Mouse (Mus musculus): ENCODE measurements around the gene Sfxn3. TPM values are rescaled to one million over a fixed set of nuclear protein-coding genes. Genes with fewer than 3 reads are reported as not detected.

Sfxn3 gene
- polyA plus RNA-seq, 1 experiment from 2014 or later: 34.5 TPM

DNA sequence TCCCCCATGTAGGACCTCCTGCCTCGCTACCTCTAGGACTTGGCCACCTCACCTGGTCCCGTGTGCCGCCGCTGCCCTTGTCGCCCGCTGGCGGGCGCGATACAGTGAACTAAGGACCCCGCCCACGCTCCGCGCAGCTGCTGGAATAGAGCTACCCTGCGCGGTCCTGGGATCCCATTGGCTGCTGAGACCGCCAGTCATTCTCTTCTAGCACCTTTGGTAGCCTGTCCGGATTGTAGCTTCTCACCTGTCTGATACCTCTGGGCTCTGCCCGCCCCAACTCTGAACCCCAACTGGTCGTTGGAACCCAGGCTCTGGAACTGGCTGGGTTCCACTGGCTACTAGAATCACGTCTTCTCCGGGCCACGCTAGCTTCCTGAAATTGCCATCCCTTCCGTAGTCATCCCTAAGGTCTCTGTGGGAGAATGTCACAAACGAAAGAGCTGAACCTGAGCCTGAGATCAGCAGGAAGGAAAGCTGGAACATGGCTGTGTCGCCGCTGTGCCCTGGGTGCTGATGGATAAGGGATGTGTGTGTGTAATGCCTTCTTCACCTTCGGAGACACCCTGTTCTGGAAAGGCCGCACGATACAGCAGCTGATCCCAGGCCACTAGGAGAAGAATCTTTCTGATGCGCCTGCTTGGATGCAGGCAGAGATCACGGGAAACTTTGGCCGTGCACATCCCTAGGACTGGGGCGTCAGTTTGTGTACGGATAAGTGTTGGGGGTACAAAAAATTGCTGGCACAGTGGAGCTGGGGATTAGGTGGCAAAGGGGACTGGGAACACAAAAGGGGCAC, 581 bp upstream of the Sfxn3 start:
- Histone ChIP-seq H3K4me3 (ENCODE audit: low read depth, low read length) (peak overlapping the region; percentile 45), H3K4me1 (ENCODE audit: control insufficient read depth, insufficient read depth, low read length) (peaks cover 13% of the 10 kb centered on the region), H3K36me3 (ENCODE audit: control insufficient read depth, insufficient read depth, low read length) (no peaks in the 10 kb centered on the region; the same call in 1 of the 2 replicates), H3K9me3 (ENCODE audit: control insufficient read depth, low read depth, low read length) (no peaks in the 10 kb centered on the region), H3K27ac (ENCODE audit: low read length) (peak overlapping the region; percentile 88), H3K4me2 (replicated peaks; ENCODE audit: low read depth, low read length) (peak overlapping the region; percentile 81), H3K9ac (replicated peaks; ENCODE audit: low read depth, low read length) (peak overlapping the region; percentile 41; the same call in 1 of the 2 replicates), H3K27me3 (ENCODE audit: control insufficient read depth, insufficient read depth, low read length) (0 out of 2 replicates have a peak, but pooled peaks cover 6% of the 10 kb centered on the region)
- 2% methylated on average over 34 of the region's 34 CpGs for WGBS
- ATAC-seq (ENCODE audit: insufficient number of reproducible peaks, insufficient read depth, low FRiP score, low read depth): peak; percentile 56

DNA sequence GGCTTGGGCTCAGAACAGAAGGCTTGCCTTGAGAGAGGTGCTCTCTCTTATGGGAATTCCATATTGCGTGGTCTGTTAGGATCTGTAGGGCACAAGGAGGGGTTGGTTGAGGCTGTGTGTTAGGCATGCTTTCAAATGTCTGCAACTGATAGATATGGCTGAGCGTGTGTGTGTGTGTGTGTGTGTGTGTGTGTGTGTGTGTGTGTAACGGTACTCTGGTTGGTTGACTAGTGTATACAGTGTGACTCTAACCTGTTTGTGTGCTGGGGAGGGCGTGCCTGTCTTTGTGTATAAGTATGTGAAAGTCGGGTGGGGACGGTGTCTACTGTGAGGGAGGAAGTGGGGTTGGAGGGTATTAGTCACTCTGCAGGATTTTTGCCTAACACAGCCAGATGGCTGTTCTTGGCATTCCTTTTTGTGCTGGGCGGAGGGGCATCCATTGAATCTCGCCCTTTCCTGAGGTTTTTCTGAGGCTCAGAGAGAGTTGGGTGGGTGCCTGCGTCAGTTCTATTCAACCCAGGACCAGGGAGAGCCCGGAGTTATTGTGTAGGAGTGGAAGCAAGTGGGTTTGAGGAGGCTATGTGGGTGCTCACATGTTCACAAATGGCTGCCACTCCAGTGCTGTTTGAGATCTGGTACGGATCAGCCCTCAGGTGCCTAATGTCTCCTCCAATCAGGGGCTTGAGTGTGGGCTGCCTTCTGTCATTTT, 786 bp downstream of the Sfxn3 start:
- 0 out of 2 replicates have a peak, but pooled peaks cover 6% of the 10 kb centered on the region for H3K27me3 ChIP-seq (ENCODE audit: control insufficient read depth, insufficient read depth, low read length)
- peak overlapping the region; percentile 41 for H3K9ac ChIP-seq (replicated peaks; ENCODE audit: low read depth, low read length)
- no peaks in the 10 kb centered on the region for H3K9me3 ChIP-seq (ENCODE audit: control insufficient read depth, low read depth, low read length)
- peak; percentile 75 for ATAC-seq (ENCODE audit: insufficient number of reproducible peaks, insufficient read depth, low FRiP score, low read depth)
- H3K36me3 ChIP-seq (ENCODE audit: control insufficient read depth, insufficient read depth, low read length): no peaks in the 10 kb centered on the region; the same call in none of the 2 replicates
- peak overlapping the region; percentile 88 for H3K27ac ChIP-seq (ENCODE audit: low read length)
- WGBS: 18% methylated on average over 11 of the region's 11 CpGs
- H3K4me2 ChIP-seq (replicated peaks; ENCODE audit: low read depth, low read length): peak overlapping the region; percentile 81
- H3K4me3 ChIP-seq (ENCODE audit: low read depth, low read length): peak overlapping the region; percentile 45
- H3K4me1 ChIP-seq (ENCODE audit: control insufficient read depth, insufficient read depth, low read length): peaks cover 13% of the 10 kb centered on the region

DNA sequence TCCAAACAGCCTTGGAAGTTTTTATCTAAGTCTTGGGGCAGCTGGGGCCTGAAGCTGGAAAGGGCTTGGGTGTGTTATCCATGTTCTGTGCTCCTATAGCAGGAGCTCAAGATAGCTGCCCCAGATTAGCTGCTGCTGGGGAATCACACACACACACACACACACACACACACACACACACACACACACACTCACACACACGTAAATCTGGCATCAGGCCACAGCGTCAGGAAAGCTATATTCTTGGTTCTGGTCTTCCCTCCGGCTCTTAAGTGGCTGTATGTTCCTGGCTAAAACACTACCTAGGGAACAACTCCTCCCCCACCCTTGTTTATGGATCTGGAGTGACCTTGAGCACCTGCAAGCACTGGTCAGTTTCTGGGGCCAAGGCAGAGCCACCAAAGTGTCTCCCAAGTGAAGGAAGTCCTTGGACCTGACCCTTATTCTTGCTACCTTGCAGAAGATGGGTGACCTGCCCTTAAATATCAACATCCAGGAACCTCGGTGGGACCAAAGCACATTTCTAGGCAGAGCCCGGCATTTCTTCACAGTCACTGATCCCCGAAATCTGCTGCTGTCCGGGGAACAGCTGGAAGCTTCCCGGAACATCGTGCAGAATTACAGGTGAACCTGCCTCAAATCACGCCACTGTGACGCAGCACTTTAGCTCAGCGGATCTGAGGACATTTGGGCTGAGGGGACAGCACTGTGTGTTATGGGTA, 1.5 kb downstream of the Sfxn3 start:
- Histone ChIP-seq H3K9ac (replicated peaks; ENCODE audit: low read depth, low read length) (peak overlapping the region; percentile 41; the same call in 1 of the 2 replicates), H3K4me1 (ENCODE audit: control insufficient read depth, insufficient read depth, low read length) (peaks cover 13% of the 10 kb centered on the region), H3K4me2 (replicated peaks; ENCODE audit: low read depth, low read length) (peak overlapping the region; percentile 81), H3K36me3 (ENCODE audit: control insufficient read depth, insufficient read depth, low read length) (no peaks in the 10 kb centered on the region; the same call in none of the 2 replicates), H3K4me3 (ENCODE audit: low read depth, low read length) (peak overlapping the region; percentile 45; the same call in 1 of the 2 replicates), H3K27me3 (ENCODE audit: control insufficient read depth, insufficient read depth, low read length) (0 out of 2 replicates have a peak, but pooled peaks cover 6% of the 10 kb centered on the region), H3K27ac (ENCODE audit: low read length) (peak overlapping the region; percentile 88), H3K9me3 (ENCODE audit: control insufficient read depth, low read depth, low read length) (no peaks in the 10 kb centered on the region)
- no peak for ATAC-seq (ENCODE audit: insufficient number of reproducible peaks, insufficient read depth, low FRiP score, low read depth)
- WGBS: 70% methylated on average over 12 of the region's 12 CpGs

DNA sequence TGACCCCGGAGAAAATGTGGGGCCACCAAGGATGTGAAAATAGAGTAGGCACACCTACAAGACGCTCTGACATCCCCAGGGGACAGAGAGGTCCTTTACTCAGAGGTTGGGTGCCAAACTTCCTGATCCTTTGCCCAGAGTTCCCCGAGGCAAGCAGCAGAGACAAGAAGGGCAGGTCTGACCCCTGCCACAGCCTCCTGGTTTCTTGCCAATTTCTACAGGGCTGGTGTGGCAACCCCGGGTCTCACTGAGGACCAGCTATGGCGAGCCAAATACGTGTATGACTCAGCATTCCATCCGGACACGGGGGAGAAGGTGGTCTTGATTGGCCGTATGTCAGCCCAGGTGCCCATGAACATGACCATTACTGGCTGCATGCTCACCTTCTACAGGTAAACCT, 2.2 kb downstream of the Sfxn3 start:
- 74% methylated on average over 9 of the region's 9 CpGs for WGBS
- no peak overlapping the region for H3K27ac ChIP-seq (ENCODE audit: low read length)
- no peak for ATAC-seq (ENCODE audit: insufficient number of reproducible peaks, insufficient read depth, low FRiP score, low read depth)

DNA sequence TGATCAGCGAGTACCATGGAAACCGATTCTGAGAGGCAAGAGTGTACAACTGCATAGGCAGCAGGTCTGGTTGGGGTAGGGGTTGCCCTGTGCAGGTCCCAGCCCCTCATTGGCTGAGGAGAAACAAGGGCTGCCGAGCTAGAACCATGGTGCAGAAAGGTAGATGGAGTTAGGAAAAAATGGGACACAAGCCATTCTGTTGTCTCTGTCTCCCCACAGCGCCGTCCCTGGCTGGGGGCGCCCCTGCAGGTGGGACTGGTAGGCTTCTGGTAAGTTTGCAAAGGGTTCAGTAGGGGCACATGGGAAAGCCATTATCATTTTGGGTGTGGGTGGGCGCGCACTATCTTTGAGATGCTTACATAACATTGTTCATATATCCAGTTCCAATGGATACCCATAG, 6.1 kb downstream of the Sfxn3 start:
- H3K27me3 ChIP-seq (ENCODE audit: control insufficient read depth, insufficient read depth, low read length): no peaks in the 10 kb centered on the region
- 85% methylated on average over 8 of the region's 8 CpGs for WGBS
- H3K4me1 ChIP-seq (ENCODE audit: control insufficient read depth, insufficient read depth, low read length): peaks cover 17% of the 10 kb centered on the region
- no peak overlapping the region for H3K9ac ChIP-seq (replicated peaks; ENCODE audit: low read depth, low read length)
- ATAC-seq (ENCODE audit: insufficient number of reproducible peaks, insufficient read depth, low FRiP score, low read depth): no peak
- H3K4me2 ChIP-seq (replicated peaks; ENCODE audit: low read depth, low read length): no peak overlapping the region
- H3K4me3 ChIP-seq (ENCODE audit: low read depth, low read length): no peak overlapping the region
- H3K27ac ChIP-seq (ENCODE audit: low read length): no peak overlapping the region
- no peaks in the 10 kb centered on the region for H3K9me3 ChIP-seq (ENCODE audit: control insufficient read depth, low read depth, low read length)
- peaks cover 7% of the 10 kb centered on the region for H3K36me3 ChIP-seq (ENCODE audit: control insufficient read depth, insufficient read depth, low read length)

More for the DNA sequence above, 2.2 kb downstream of the Sfxn3 start:
- H3K36me3 ChIP-seq (ENCODE audit: control insufficient read depth, insufficient read depth, low read length): no peaks in the 10 kb centered on the region; the same call in none of the 2 replicates
- no peak overlapping the region for H3K9ac ChIP-seq (replicated peaks; ENCODE audit: low read depth, low read length)
- peaks cover 13% of the 10 kb centered on the region for H3K4me1 ChIP-seq (ENCODE audit: control insufficient read depth, insufficient read depth, low read length)
- H3K4me3 ChIP-seq (ENCODE audit: low read depth, low read length): no peak overlapping the region
- no peak overlapping the region for H3K4me2 ChIP-seq (replicated peaks; ENCODE audit: low read depth, low read length)
- no peaks in the 10 kb centered on the region for H3K9me3 ChIP-seq (ENCODE audit: control insufficient read depth, low read depth, low read length)
- H3K27me3 ChIP-seq (ENCODE audit: control insufficient read depth, insufficient read depth, low read length): 0 out of 2 replicates have a peak, but pooled peaks cover 6% of the 10 kb centered on the region

DNA sequence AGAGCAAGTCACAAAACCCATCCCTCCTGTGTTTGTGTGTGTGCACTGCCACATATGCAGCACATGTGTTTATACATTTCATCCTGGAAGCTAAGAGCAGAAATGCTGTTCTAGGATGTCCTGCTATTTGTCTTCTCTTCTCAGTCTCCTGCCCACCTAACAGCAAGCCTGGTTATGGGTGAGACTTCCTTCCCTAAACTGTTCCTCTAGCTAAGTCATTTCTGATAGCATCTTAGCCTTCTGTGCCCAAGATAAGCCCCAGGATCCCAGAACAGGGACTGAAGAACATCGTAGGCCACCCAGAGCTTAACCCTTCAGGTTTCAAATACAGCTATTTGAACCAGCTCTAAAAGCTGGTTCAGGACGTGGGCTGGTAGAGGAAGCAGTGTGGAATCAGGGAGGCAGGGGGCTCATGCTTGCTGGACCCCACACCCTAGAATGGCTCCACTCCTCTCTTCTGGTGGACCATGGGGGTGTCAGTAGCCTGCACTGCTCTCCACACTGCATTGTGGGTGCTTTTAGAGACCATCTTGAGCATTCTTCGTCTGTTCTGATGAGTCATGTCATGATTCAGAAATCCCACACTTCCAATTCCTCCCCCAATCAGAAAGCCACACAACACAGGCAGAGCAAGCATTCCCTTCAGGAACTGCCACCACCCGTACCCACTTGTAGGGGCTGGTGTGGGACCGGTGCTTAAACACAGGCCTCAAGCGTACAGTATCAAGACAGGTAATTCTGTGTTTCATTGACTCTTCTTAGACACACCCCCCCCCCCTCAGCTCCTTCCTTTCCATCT, 7.8 kb downstream of the Sfxn3 start:
- peaks cover 18% of the 10 kb centered on the region for H3K4me1 ChIP-seq (ENCODE audit: control insufficient read depth, insufficient read depth, low read length)
- WGBS: 79% methylated on average over 6 of the region's 6 CpGs

DNA sequence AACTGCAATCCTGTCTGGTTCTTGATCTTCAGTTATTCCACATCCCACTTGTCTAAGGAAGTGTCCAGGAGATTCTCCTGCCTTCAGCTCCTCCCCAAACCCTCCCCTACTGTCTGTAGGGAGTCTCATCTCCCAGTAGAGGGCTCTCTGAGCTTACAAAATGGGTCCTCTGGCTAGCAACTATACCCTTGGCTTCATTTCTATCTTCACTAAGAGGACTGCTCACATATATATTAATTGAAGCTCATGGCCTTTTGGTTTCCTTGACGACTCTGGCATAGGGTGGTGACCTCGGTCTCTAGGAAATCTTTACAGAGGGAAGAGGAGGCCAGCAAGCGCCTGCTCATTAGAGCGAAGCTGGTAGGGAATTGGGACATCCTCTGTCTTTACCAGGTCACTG, 9.1 kb downstream of the Sfxn3 start:
- WGBS: 43% methylated on average over 4 of the region's 4 CpGs
- Histone ChIP-seq H3K27me3 (ENCODE audit: control insufficient read depth, insufficient read depth, low read length) (no peaks in the 10 kb centered on the region), H3K4me2 (replicated peaks; ENCODE audit: low read depth, low read length) (no peak overlapping the region), H3K36me3 (ENCODE audit: control insufficient read depth, insufficient read depth, low read length) (peaks cover 7% of the 10 kb centered on the region), H3K4me3 (ENCODE audit: low read depth, low read length) (no peak overlapping the region), H3K4me1 (ENCODE audit: control insufficient read depth, insufficient read depth, low read length) (peaks cover 18% of the 10 kb centered on the region), H3K9me3 (ENCODE audit: control insufficient read depth, low read depth, low read length) (no peaks in the 10 kb centered on the region), H3K9ac (replicated peaks; ENCODE audit: low read depth, low read length) (no peak overlapping the region), H3K27ac (ENCODE audit: low read length) (no peak overlapping the region)
- no peak for ATAC-seq (ENCODE audit: insufficient number of reproducible peaks, insufficient read depth, low FRiP score, low read depth)

More for the DNA sequence above, 7.8 kb downstream of the Sfxn3 start:
- Histone ChIP-seq H3K9me3 (ENCODE audit: control insufficient read depth, low read depth, low read length) (no peaks in the 10 kb centered on the region), H3K27ac (ENCODE audit: low read length) (no peak overlapping the region), H3K9ac (replicated peaks; ENCODE audit: low read depth, low read length) (no peak overlapping the region), H3K4me3 (ENCODE audit: low read depth, low read length) (no peak overlapping the region), H3K27me3 (ENCODE audit: control insufficient read depth, insufficient read depth, low read length) (no peaks in the 10 kb centered on the region), H3K4me2 (replicated peaks; ENCODE audit: low read depth, low read length) (no peak overlapping the region), H3K36me3 (ENCODE audit: control insufficient read depth, insufficient read depth, low read length) (peaks cover 7% of the 10 kb centered on the region)
- ATAC-seq (ENCODE audit: insufficient number of reproducible peaks, insufficient read depth, low FRiP score, low read depth): no peak

Measured in stomach, embryonic 14.5 days (tissue).